Mouse (Mus musculus) small intestine, adult 2 months (tissue): ENCODE measurements around the gene Spred2.

Source experiments
- CTCF ChIP-seq: fragments of 200-500 bp; IDR thresholded peaks from 2 replicates; pipeline ENCODE4 v1.5.1; 2012; ENCODE audit warnings: low read depth, mild to moderate bottlenecking, control low read depth, inconsistent platforms, low read length, moderate library complexity, mixed read lengths; ENCODE audit not compliant: insufficient replicate concordance, insufficient read length; ENCODE audit errors: extremely low read depth
- POLR2A ChIP-seq: fragments of 200-500 bp; IDR thresholded peaks from 2 replicates; pipeline ENCODE4 v1.6.1; 2012; ENCODE audit warnings: low read depth, mild to moderate bottlenecking, control low read depth, inconsistent platforms, low read length, moderate library complexity

DNA sequence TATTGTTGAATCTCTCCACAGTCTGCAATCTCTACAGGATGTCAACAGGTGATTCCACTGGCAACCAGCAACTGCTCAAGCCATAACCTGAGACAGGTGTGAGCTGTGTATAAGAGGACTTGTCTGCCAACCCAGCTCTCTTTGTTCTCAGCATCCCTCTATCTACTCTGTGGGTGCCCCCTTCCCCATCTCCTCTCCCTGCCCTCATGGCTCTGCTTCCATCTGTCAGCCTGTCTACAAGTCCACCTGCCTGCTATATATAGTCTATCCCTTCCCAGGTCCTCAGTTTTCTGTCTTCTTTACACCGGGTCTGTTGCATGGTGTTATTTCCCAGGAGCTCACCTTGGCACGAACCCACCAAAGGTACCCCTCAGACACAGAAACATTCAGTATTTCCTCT lies 140.8 kb downstream of the Spred2 start:
- no peak for TF ChIP-seq CTCF
- TF ChIP-seq POLR2A, result no peak
